Mouse (Mus musculus) G1E (cell line): ENCODE data around the gene Pdcd1. TPM values are rescaled to one million over a fixed set of nuclear protein-coding genes. Genes with fewer than 3 reads are reported as not detected.
"Not testable (repeated sequence)": the region's sequence is repeated elsewhere in the genome, so short reads cannot be mapped to it uniquely, and the experiment has no call there.

Source experiments
- ATAC-seq: 2 replicates; pipeline ENCODE4 v1.8.0; 2016; ENCODE audit warnings: mild to moderate bottlenecking; ENCODE audit not compliant: insufficient number of reproducible peaks, poor library complexity, low FRiP score, severe bottlenecking; ENCODE audit errors: extremely low read depth
- DNase-seq: peaks from one replicate; pipeline ENCODE4 v3.0.0; 2012; ENCODE audit warnings: low spot score
- H3K27me3 ChIP-seq: 2 replicates; pipeline ENCODE4 v1.6.1; 2012; ENCODE audit warnings: mild to moderate bottlenecking, low read length, inconsistent platforms; ENCODE audit not compliant: insufficient read depth
- H3K36me3 ChIP-seq: replicated peaks from 2 replicates; pipeline ENCODE3; 2012; ENCODE audit warnings: mild to moderate bottlenecking, inconsistent platforms
- H3K4me1 ChIP-seq: 2 replicates; pipeline ENCODE4 v1.6.1; 2012; ENCODE audit warnings: low read depth, low read length, inconsistent platforms, mixed read lengths; ENCODE audit not compliant: insufficient read depth
- H3K4me3 ChIP-seq: 2 replicates; pipeline ENCODE4 v1.5.1; 2012; ENCODE audit warnings: low read depth, mild to moderate bottlenecking, inconsistent platforms, low read length, moderate library complexity, mixed read lengths
- H3K9me3 ChIP-seq: replicated peaks from 2 replicates; pipeline ENCODE4 v1.6.1; 2012; ENCODE audit warnings: inconsistent platforms
- CTCF ChIP-seq: IDR thresholded peaks from 2 replicates; pipeline ENCODE4 v1.5.1; 2012; ENCODE audit warnings: low read depth, low read length, inconsistent platforms, mixed read lengths
- GATA1 ChIP-seq: IDR thresholded peaks from 2 replicates; pipeline ENCODE4 v1.6.1; 2012; ENCODE audit warnings: borderline replicate concordance, low read length, inconsistent platforms, mixed read lengths
- GATA2 ChIP-seq: IDR thresholded peaks from 2 replicates; pipeline ENCODE4 v1.6.1; 2012; ENCODE audit warnings: low read depth, low read length, inconsistent platforms, borderline replicate concordance
- POLR2AphosphoS5 ChIP-seq: IDR thresholded peaks from 2 replicates; pipeline ENCODE4 v1.6.1; 2012; ENCODE audit warnings: low read depth, low read length, inconsistent platforms; ENCODE audit not compliant: insufficient replicate concordance
- TAL1 ChIP-seq: conservative IDR thresholded peaks from 2 replicates; pipeline ENCODE4 v1.6.1; 2012; ENCODE audit warnings: low read depth, low read length, inconsistent platforms, mixed read lengths
- polyA plus RNA-seq: library from polyadenylated mRNA; stranded (reverse); fragments of >175 nt; gene quantifications from 2 replicates; pipeline ENCODE4 v1.2.3, GENCODE M21; 2012
- total RNA-seq, 2 experiments: library from RNA; stranded (forward) in 1 of 2; stranded (reverse) in 1 of 2; fragments of 200-1000 nt in 1 of 2; fragments of >200 nt in 1 of 2; fragmentation: Nextera tagmentation in 1 of 2; gene quantifications; 2 replicates each; pipeline ENCODE4 v1.2.3; 2014 to 2017

Gene Pdcd1
- total and polyA plus RNA-seq, 3 experiments, result 0.05 to 11.7 (median 0.93) TPM

GRCm38 (mm10) chr1:94001023-94001422 lies 51.3 kb downstream of the Pdcd1 start:
- no peaks in the 10 kb centered on the region for H3K36me3 ChIP-seq
- H3K9me3 ChIP-seq, result no peaks in the 10 kb centered on the region
- ATAC-seq, result no peak
- TF ChIP-seq GATA1 (no peak), CTCF (no peak), TAL1 (no peak), POLR2AphosphoS5 (no peak), GATA2 (no peak)
- H3K4me3 ChIP-seq, result no peak overlapping the region
- H3K4me1 ChIP-seq, result no peaks in the 10 kb centered on the region
- no peaks in the 10 kb centered on the region for H3K27me3 ChIP-seq
- DNase-seq, result no peak

GRCm38 (mm10) chr1:93991491-93991890 lies 60.9 kb downstream of the Pdcd1 start:
- H3K36me3 ChIP-seq, DNase-seq, H3K4me3 ChIP-seq, H3K27me3 ChIP-seq, H3K9me3 ChIP-seq, ATAC-seq: not testable (repeated sequence)
- H3K4me1 ChIP-seq, result peaks cover 10% of the 10 kb centered on the region

- DNase-seq, H3K36me3 ChIP-seq, H3K4me3 ChIP-seq, H3K27me3 ChIP-seq, H3K9me3 ChIP-seq: not testable (repeated sequence)
- H3K4me1 ChIP-seq, result peaks cover 10% of the 10 kb centered on the region
- ATAC-seq, result peak; percentile 77
These were observed 61.3 kb downstream of the Pdcd1 start for GRCm38 (mm10) chr1:93991068-93991467.

GRCm38 (mm10) chr1:93990209-93990608 lies 62.1 kb downstream of the Pdcd1 start, which contains the start of gene Gal3st2c:
TSS of gene Gal3st2c (plus strand) at chr1:93990509.
- ATAC-seq, H3K36me3 ChIP-seq, H3K9me3 ChIP-seq, DNase-seq, H3K4me3 ChIP-seq, H3K27me3 ChIP-seq: not testable (repeated sequence)
- H3K4me1 ChIP-seq, result peaks cover 10% of the 10 kb centered on the region

DNA sequence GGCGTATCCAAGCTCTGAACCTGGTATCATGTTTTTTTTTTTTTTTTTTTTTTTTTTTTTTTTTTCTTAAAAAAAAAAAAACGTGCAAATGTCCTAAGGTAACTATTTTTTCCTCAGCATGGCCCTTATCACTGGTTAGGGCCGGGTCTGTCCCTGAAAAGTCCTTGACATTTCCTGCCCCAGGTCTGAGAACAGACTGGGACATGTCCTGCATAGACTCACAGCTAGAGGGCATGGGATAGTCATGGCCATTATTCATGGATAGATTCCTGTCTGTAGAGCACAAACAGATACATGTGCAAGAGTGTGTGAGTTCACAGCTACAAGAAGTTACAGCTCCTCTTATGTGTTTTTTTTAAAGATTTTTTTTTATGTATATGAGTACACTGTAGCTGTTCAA lies 63.6 kb downstream of the Pdcd1 start:
- ATAC-seq, result no peak

More for the DNA sequence above, 63.6 kb downstream of the Pdcd1 start:
- H3K4me1 ChIP-seq, result peaks cover 7% of the 10 kb centered on the region
- TF ChIP-seq TAL1 (no peak), POLR2AphosphoS5 (no peak), CTCF (no peak), GATA2 (no peak), GATA1 (no peak)
- no peak for DNase-seq
- H3K27me3 ChIP-seq, result no peaks in the 10 kb centered on the region
- H3K36me3 ChIP-seq, result no peaks in the 10 kb centered on the region
- H3K4me3 ChIP-seq, result no peak overlapping the region
- H3K9me3 ChIP-seq, result no peaks in the 10 kb centered on the region

Other genes starting within 250 kb of the Pdcd1 start
- 21.4 and 43.3 TPM in 2 replicates for gene Ing5, start 248.6 kb downstream of the Pdcd1 start, total RNA-seq (2014; fragmentation: Nextera tagmentation)
- 32.0 and 41.4 TPM in 2 replicates for gene Ing5, start 248.6 kb downstream of the Pdcd1 start, total RNA-seq (2017)
- gene Ing5, start 248.6 kb downstream of the Pdcd1 start, polyA plus RNA-seq, result 1.6 and 3.4 TPM in 2 replicates
- 15.0 and 21.4 TPM in 2 replicates for gene D2hgdh, start 227.6 kb downstream of the Pdcd1 start, total RNA-seq (2014; fragmentation: Nextera tagmentation)
- 11.8 and 14.7 TPM in 2 replicates for gene D2hgdh, start 227.6 kb downstream of the Pdcd1 start, total RNA-seq (2017)
- 2.3 and 3.4 TPM in 2 replicates for gene D2hgdh, start 227.6 kb downstream of the Pdcd1 start, polyA plus RNA-seq
- gene Gal3st2, start 191.2 kb downstream of the Pdcd1 start, total RNA-seq (2014; fragmentation: Nextera tagmentation), result not detected in 2 replicates
- gene Gal3st2, start 191.2 kb downstream of the Pdcd1 start, total RNA-seq (2017), result not detected in 2 replicates
- gene Gal3st2, start 191.2 kb downstream of the Pdcd1 start, polyA plus RNA-seq, result not detected in 2 replicates
- 1.1 TPM in 1 of 2 replicates, not detected in the other for gene Gal3st2b, start 134.2 kb downstream of the Pdcd1 start, total RNA-seq (2014; fragmentation: Nextera tagmentation)
- gene Gal3st2b, start 134.2 kb downstream of the Pdcd1 start, total RNA-seq (2017), result 0.22 TPM in 1 of 2 replicates, not detected in the other
- gene Gal3st2b, start 134.2 kb downstream of the Pdcd1 start, polyA plus RNA-seq, result not detected in 2 replicates
- 0.39 TPM in 1 of 2 replicates, not detected in the other for gene Gal3st2c, start 62.0 kb downstream of the Pdcd1 start, total RNA-seq (2014; fragmentation: Nextera tagmentation)
- gene Gal3st2c, start 62.0 kb downstream of the Pdcd1 start, total RNA-seq (2017), result 0.11 and 0.12 TPM in 2 replicates
- gene Gal3st2c, start 62.0 kb downstream of the Pdcd1 start, polyA plus RNA-seq, result not detected in 2 replicates
- gene Neu4, start 32.1 kb downstream of the Pdcd1 start, total RNA-seq (2014; fragmentation: Nextera tagmentation), result not detected in 2 replicates
- 0.17 and 0.22 TPM in 2 replicates for gene Neu4, start 32.1 kb downstream of the Pdcd1 start, total RNA-seq (2017)
- not detected in 2 replicates for gene Neu4, start 32.1 kb downstream of the Pdcd1 start, polyA plus RNA-seq